ENCODE assay signal across 8 mouse cellular contexts in the genomic region with DNA sequence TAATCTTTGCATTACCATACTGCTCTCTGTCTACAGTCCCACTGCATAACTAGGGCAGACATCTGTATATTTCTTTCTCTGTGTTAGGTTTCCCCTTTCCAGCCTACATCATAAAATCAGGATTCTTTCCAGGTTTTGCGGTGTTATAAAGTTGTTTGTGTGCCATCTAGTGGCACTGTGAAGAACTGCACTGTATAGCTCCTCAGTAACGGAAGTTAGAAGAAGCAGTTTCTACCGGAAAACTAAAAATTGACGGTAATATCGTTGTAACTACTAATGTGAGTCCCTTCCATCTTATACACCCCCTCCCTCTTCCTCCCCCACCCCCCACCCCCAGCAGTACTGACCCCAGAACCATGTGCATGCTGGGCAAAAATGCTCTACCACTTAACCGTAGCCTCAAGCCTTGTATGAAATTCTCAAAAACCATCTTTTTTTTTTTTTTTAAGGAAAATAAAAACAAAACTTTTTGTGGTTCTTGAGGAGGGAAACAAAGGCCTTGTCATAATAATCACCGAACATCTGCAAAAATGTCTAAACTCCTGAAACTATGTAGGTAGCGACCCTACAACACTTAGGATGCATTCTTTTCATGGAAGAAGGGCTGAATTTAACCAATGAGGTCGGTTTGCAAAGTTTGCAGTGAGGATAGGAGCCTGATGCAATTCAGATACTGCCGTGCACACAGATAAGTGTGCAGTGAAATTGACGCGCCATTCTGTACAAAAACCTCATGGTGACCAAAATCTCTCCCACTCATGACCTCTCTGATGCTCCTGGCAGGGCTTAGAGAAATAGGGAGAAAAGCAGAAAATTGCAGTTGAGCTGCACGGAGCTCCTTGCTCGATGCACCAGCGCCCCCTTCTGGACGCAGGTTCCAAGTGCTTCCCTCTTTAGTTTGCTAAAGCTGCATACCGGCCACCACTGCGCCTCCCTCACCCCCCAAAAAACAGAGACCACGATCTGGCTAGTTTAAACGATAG. TPM values are rescaled to one million over a fixed set of nuclear protein-coding genes. Genes with fewer than 3 reads are reported as not detected.
DNase-seq lines count a peak whose midpoint lies in the region; ATAC-seq and TF ChIP-seq lines count a peak whose summit lies in the region.

No protein-coding gene starts in this region.

- 3% methylated on average over 20 of the region's 20 CpGs for WGBS in cerebellum, adult 2 months

- no peaks in the 10 kb centered on the region for H3K27me3 ChIP-seq in cerebellum, adult 2 months (ENCODE audit: control insufficient read depth, insufficient read depth, low read length)

- no peak overlapping the region for H3K27ac ChIP-seq in cerebellum, adult 2 months (ENCODE audit: insufficient read depth, low read length)

- H3K4me3 ChIP-seq in cerebellum, adult 2 months (replicated peaks; ENCODE audit: insufficient read depth, low read depth, low read length), result peak overlapping the region; percentile 48

- TF ChIP-seq POLR2A in cerebellum, adult 2 months (IDR thresholded peaks at IDR 0.05; ENCODE audit: borderline replicate concordance, insufficient read depth, low read length), result no peak

- DNase-seq in MEL-GATA-1-ER (ENCODE audit: extremely low read depth, low read depth), result peak; percentile 93
- DNase-seq in cerebellum, adult 2 months, result peak; percentile 77 to 86
- peak; percentile 89 for DNase-seq in forelimb bud, embryonic 11.5 days (ENCODE audit: low read depth, low spot score)
- peak; percentile 82 to 84 for DNase-seq in layer of hippocampus, postnatal 14 days (ENCODE audit: low spot score in 2 of 2)
- peak; percentile 95 for DNase-seq in lung, postnatal 14 days
- peak; percentile 85 for DNase-seq in ovary, postnatal 36 days (ENCODE audit: low spot score)
- DNase-seq in thymus, postnatal 14 days, result peak; percentile 94

- ATAC-seq in hematopoietic stem cell, adult 5-6 weeks (replicated peaks in 1 of 2; ENCODE audit: insufficient read depth in 1 of 2, low FRiP score in 2 of 2, low TSS enrichment in 1 of 2, low read depth in 1 of 2, poor library complexity in 2 of 2, severe bottlenecking in 2 of 2), result peak; percentile 85 to 89

- TF ChIP-seq CTCF in cerebellum, adult 2 months (IDR thresholded peaks at IDR 0.05; ENCODE audit: borderline replicate concordance, insufficient read depth, low read depth, low read length), result peak; percentile 94

- H3K4me1 ChIP-seq in cerebellum, adult 2 months (ENCODE audit: control insufficient read depth, insufficient read depth, low read length), result no peaks in the 10 kb centered on the region

RNA-seq across cellular contexts. Expression of a gene that starts 12.0 kb away (rescaled TPM):
- 31.0 and 34.0 TPM in 2 replicates for polyA plus RNA-seq in cerebellum, adult 2 months (2012; rRNA removed)
- total RNA-seq in hematopoietic stem cell, adult 5-6 weeks (2017), result 156 and 165 TPM in 2 replicates
- 10 to 100 TPM; 28.1 to 31.8 TPM for total RNA-seq in layer of hippocampus, postnatal 14 days (2021)

RNA-seq across cellular contexts. Expression of a gene that starts 12.1 kb away (rescaled TPM):
- polyA plus RNA-seq in cerebellum, adult 2 months (2012; rRNA removed), result 1.3 and 1.6 TPM in 2 replicates
- total RNA-seq in hematopoietic stem cell, adult 5-6 weeks (2017), result 22.1 and 22.7 TPM in 2 replicates
- total RNA-seq in layer of hippocampus, postnatal 14 days (2021), result 1 to 10 TPM in 1 of 2 experiments, under 1 TPM in 1; 0.93 to 1.0 TPM

RNA-seq across cellular contexts. Expression of a gene that starts 20.7 kb away (rescaled TPM):
- polyA plus RNA-seq in cerebellum, adult 2 months (2012; rRNA removed), result 0.49 and 0.79 TPM in 2 replicates
- total RNA-seq in hematopoietic stem cell, adult 5-6 weeks (2017), result not detected in 2 replicates
- 1 to 10 TPM; 2.1 to 2.8 TPM for total RNA-seq in layer of hippocampus, postnatal 14 days (2021)

RNA-seq across cellular contexts. Expression of a gene that starts 30.0 kb away (rescaled TPM):
- polyA plus RNA-seq in cerebellum, adult 2 months (2012; rRNA removed), result 1.0 and 1.2 TPM in 2 replicates
- total RNA-seq in hematopoietic stem cell, adult 5-6 weeks (2017), result 17.9 and 36.0 TPM in 2 replicates
- total RNA-seq in layer of hippocampus, postnatal 14 days (2021), result under 1 TPM in 1 of 2 experiments, not detected in 1; 0.51 TPM

RNA-seq across cellular contexts. Expression of a gene that starts 55.5 kb away (rescaled TPM):
- 0.08 TPM in 1 of 2 replicates, not detected in the other for polyA plus RNA-seq in cerebellum, adult 2 months (2012; rRNA removed)
- 5.7 and 5.8 TPM in 2 replicates for total RNA-seq in hematopoietic stem cell, adult 5-6 weeks (2017)
- total RNA-seq in layer of hippocampus, postnatal 14 days (2021), result not detected

Comparison
In these comparisons a context has a peak if more than half of its experiments do, and no peak if none do; other contexts are left out.
1. RNA of a gene that starts 12.1 kb away (total RNA-seq): 22.1 to 22.7 TPM in hematopoietic stem cell, adult 5-6 weeks; 0.93 to 1.0 TPM in layer of hippocampus, postnatal 14 days; every median in the first group is over 10 times any median in the second.
2. Peak in every context shown above with its lines, with median percentiles within 50 percentile points of each other: DNase-seq.